Comparison of ENCODE assay signal across 8 mouse cellular contexts in the genomic region with DNA sequence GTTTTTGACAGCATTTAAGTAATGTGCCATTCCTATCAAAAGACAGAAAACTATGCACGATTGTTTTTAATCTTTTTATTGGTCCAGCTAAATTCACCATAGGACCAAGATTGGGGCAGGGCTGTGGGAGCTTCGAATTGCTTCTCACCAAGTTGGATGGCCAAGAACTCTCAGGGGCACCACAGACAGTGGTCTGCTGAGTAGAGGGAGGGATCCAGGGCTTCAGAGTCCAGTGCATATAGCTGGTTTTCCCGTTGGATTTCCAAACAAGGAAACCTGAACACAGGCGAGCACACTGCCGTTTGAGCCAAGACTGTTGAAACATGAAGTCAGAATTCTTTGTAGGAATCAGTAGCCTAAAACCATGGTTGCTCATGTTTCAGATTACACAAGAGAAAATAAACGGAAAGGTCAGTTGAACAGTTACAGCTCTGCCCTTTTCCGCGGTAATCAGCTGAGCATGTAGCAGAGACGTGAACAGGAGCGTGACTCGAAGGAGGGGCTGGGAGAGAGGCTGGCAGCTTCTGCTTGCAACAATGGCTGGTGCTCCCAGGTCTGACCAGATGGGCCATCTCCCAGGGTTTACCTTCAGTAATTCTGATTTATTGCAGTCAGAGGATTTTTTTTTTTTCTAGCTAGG. TPM values are rescaled to one million over a fixed set of nuclear protein-coding genes. Genes with fewer than 3 reads are reported as not detected.
DNase-seq lines count a peak whose midpoint lies in the region; ATAC-seq lines count a peak whose summit lies in the region.

No protein-coding gene starts in this region.

- no peak; the same call in 1 of the 2 replicates for ATAC-seq in heart, embryonic 16.5 days (replicated peaks; ENCODE audit: extremely low read depth, insufficient read depth, low FRiP score)
- ATAC-seq in midbrain, embryonic 14.5 days (ENCODE audit: low FRiP score, low TSS enrichment), result no peak
- no peak for ATAC-seq in forebrain, embryonic 14.5 days

- peak overlapping the region; percentile 25 for H3K27ac ChIP-seq in heart, embryonic 16.5 days (ENCODE audit: low read length)
- peak overlapping the region; percentile 32; the same call in 1 of the 2 replicates for H3K27ac ChIP-seq in midbrain, embryonic 14.5 days (replicated peaks; ENCODE audit: low read depth, low read length)
- no peak overlapping the region for H3K27ac ChIP-seq in forebrain, embryonic 14.5 days (ENCODE audit: low read depth, low read length)

- H3K9ac ChIP-seq in heart, embryonic 16.5 days (ENCODE audit: low read length), result no peak overlapping the region
- H3K9ac ChIP-seq in midbrain, embryonic 14.5 days (replicated peaks; ENCODE audit: low read length), result no peak overlapping the region
- no peak overlapping the region for H3K9ac ChIP-seq in forebrain, embryonic 14.5 days (ENCODE audit: low read length)

- WGBS in heart, embryonic 16.5 days, result 49% methylated on average over 11 of the region's 11 CpGs
- 58% methylated on average over 11 of the region's 11 CpGs for WGBS in midbrain, embryonic 14.5 days
- WGBS in forebrain, embryonic 14.5 days, result 77% methylated on average over 11 of the region's 11 CpGs

- DNase-seq in NIH3T3 (ENCODE audit: low read depth), result peak; percentile 60
- peak; percentile 30 to 40 for DNase-seq in cerebellum, postnatal 25 days
- peak; percentile 23 to 55 for DNase-seq in kidney, postnatal 4 days
- peak; percentile 46 for DNase-seq in midbrain, embryonic 14.5 days
- DNase-seq in forebrain, embryonic 14.5 days (ENCODE audit: low spot score), result no peak
- DNase-seq in layer of hippocampus, adult 9-10 months (ENCODE audit: low spot score), result no peak
- no peak for DNase-seq in right cerebral cortex, postnatal 25 days

- no peak overlapping the region for H3K4me3 ChIP-seq in heart, embryonic 16.5 days (ENCODE audit: low read length)
- no peak overlapping the region for H3K4me3 ChIP-seq in midbrain, embryonic 14.5 days (replicated peaks; ENCODE audit: low read depth, low read length)
- H3K4me3 ChIP-seq in forebrain, embryonic 14.5 days (ENCODE audit: low read depth, low read length), result no peak overlapping the region

- no peaks in the 10 kb centered on the region for H3K27me3 ChIP-seq in heart, embryonic 16.5 days (ENCODE audit: control insufficient read depth, insufficient read depth, low read length)
- no peaks in the 10 kb centered on the region for H3K27me3 ChIP-seq in midbrain, embryonic 14.5 days (ENCODE audit: control insufficient read depth, insufficient read depth, low read length)
- H3K27me3 ChIP-seq in forebrain, embryonic 14.5 days (replicated peaks; ENCODE audit: control insufficient read depth, insufficient read depth, low read length), result no peaks in the 10 kb centered on the region

- peaks cover 4% of the 10 kb centered on the region for H3K4me1 ChIP-seq in heart, embryonic 16.5 days (ENCODE audit: control insufficient read depth, insufficient read depth, low read length)
- no peaks in the 10 kb centered on the region for H3K4me1 ChIP-seq in midbrain, embryonic 14.5 days (ENCODE audit: control insufficient read depth, insufficient read depth, low read length)
- no peaks in the 10 kb centered on the region for H3K4me1 ChIP-seq in forebrain, embryonic 14.5 days (ENCODE audit: control insufficient read depth, insufficient read depth, low read length)

- H3K9me3 ChIP-seq in heart, embryonic 16.5 days (replicated peaks; ENCODE audit: control insufficient read depth, low read length), result no peaks in the 10 kb centered on the region; the same call in 1 of the 2 replicates
- no peaks in the 10 kb centered on the region for H3K9me3 ChIP-seq in midbrain, embryonic 14.5 days (ENCODE audit: control insufficient read depth, low read length)
- no peaks in the 10 kb centered on the region for H3K9me3 ChIP-seq in forebrain, embryonic 14.5 days (replicated peaks; ENCODE audit: control insufficient read depth, low read length)

- H3K4me2 ChIP-seq in heart, embryonic 16.5 days (ENCODE audit: low read depth, low read length), result no peak overlapping the region
- H3K4me2 ChIP-seq in midbrain, embryonic 14.5 days (ENCODE audit: low read length), result peak overlapping the region; percentile 17; the same call in 1 of the 2 replicates
- no peak overlapping the region for H3K4me2 ChIP-seq in forebrain, embryonic 14.5 days (ENCODE audit: low read length)

- peaks cover 3% of the 10 kb centered on the region; the same call in 1 of the 2 replicates for H3K36me3 ChIP-seq in heart, embryonic 16.5 days (ENCODE audit: control insufficient read depth, insufficient read depth)
- H3K36me3 ChIP-seq in midbrain, embryonic 14.5 days (ENCODE audit: control insufficient read depth, insufficient read depth, low read length), result no peaks in the 10 kb centered on the region
- no peaks in the 10 kb centered on the region for H3K36me3 ChIP-seq in forebrain, embryonic 14.5 days (ENCODE audit: control insufficient read depth, insufficient read depth, low read length)

RNA-seq across cellular contexts. Expression of a gene that starts 38.0 kb away (rescaled TPM):
- 79.5 and 81.0 TPM in 2 replicates for polyA plus RNA-seq in heart, embryonic 16.5 days (2015; fragmentation: Nextera tagmentation; extraction: Ambion mirVana)
- polyA plus RNA-seq in midbrain, embryonic 14.5 days (2014; fragmentation: Nextera tagmentation; extraction: Ambion mirVana), result 11.0 and 17.9 TPM in 2 replicates
- polyA plus RNA-seq in forebrain, embryonic 14.5 days (2014; fragmentation: Nextera tagmentation; extraction: Ambion mirVana), result 12.6 and 13.7 TPM in 2 replicates

Comparison
In these comparisons a context has a peak if more than half of its experiments do, and no peak if none do; other contexts are left out.
1. DNase-seq: peak in NIH3T3 (single experiment), cerebellum, postnatal 25 days (2 of 2), kidney, postnatal 4 days (2 of 2) and midbrain, embryonic 14.5 days (single experiment); none in forebrain, embryonic 14.5 days (single experiment), layer of hippocampus, adult 9-10 months (single experiment) and right cerebral cortex, postnatal 25 days (single experiment).